Mouse (Mus musculus): Measurements from ENCODE around the gene Nfia.

Nfia gene

DNA sequence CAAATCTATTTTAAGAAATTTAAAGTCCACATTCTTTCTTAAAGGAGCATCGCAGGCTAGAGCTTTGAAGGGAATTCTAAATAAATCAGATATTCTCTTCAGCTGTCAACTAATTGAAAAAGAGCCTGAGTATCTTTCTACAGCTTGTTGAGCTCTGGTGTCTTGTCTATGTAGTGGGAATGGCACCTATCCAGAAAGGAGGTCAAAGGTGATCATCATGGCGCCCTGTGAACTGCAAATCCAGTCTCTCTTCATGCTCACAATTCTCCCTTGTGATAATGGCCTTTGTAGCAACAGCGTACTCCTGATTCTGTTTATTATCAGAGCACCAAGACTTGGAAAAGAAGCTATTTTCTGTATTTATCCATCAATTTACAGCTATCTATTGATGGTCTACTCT is 6.4 kb upstream of the Nfia start:
- DNase-seq (ENCODE audit: low spot score in 2 of 2) = no peak

DNA sequence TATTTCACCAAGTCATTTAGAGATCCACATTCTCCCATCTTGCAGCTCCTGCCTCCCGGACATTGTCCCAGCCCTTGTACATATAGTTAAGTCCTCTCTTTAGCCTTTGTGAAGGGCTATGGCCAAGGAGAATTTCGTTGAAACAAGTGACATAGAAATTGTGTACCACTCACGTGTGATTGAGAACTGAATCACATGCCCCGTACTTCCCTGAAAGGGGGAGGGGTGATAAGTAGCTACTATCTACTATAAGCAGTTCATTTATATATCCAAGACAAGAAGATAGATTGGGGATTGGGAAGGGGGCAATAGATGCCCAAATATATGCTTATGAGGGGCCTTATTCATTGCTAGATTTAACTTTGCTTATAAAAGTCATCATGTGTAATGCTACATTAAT is 5.5 kb upstream of the Nfia start:
- no peak for DNase-seq (ENCODE audit: low spot score in 2 of 2)

DNA sequence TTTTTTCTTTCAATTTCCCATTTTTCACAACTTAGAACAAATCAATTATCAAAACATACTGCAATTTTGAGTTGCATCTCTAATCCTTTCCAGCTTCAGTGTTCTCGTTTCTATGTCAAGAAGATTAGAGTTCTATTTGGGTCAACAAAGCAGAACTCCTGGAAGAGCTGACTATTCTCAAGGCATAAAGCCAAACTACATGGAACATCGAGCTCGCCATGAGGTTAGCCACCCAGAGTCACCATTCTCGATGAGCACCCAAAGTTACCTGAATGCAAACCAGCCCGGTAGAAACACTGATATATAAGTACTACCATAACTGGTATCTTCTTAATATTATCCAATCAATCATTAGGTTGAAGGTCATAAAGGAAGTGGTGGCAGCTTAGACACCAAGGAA is 5.0 kb upstream of the Nfia start:
- no peak for DNase-seq (ENCODE audit: low spot score in 2 of 2)

DNA sequence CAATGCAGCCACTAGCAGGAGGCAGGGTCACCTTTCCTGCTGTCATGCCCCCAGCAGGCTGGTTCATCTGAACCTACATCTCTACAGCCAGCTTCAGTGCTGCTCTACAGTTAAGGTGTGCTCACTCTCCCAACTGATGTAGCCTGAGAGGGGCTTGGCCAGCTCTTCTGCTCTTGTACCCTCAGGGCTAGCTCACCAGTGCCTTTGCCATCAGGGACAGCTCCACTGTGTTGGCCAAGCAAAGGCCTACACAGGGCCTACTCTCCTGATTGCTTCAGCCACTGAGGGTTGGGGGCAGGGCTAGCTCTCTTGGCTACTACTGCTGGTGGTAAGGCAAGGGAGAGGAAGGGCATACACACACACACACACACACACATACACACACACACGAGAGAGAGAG is 2.7 kb upstream of the Nfia start:
- no peak for DNase-seq (ENCODE audit: low spot score in 2 of 2)

DNA sequence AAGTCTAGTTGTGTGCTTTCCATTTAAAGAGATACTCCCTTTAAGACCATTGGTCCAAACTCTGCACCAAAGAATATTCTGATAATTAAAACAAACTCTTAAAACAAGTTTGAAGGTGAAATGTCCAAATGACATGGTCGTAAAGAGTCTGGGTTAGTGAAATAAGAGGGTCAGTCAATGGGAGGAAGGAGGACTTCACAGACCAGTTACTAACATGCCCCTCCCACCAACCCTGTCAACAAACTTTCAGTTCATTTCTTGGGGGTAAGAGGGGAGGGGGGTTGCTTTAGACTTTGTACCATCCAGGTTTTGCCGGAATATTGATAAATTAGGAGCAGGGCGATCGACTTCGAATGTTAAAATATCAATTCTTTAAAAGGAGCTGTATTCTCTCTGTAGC is 1.1 kb upstream of the Nfia start:
- DNase-seq (ENCODE audit: low spot score in 2 of 2) = no peak

DNA sequence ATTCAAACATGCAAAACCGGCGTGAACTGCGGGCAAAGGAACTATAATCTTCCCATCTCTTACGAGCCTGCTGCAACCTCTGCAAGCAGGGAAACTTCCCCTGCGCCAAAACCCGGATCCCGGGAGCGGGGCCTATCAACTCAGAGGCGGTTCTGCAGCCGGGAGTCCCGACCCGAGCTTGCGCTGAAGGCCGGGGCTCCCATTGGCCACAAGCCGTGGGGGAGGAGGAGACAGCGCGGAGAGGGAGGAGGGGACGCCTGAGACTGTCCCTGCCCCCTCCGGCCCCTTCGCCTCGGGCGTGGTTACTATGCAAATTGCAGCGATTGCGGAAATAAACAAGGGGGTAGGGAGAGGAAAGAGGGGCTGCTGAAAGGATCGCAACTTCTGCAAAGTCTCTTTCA is 450 bp upstream of the Nfia start:
- peak; percentile 97 for DNase-seq (ENCODE audit: low spot score in 2 of 2)

DNA sequence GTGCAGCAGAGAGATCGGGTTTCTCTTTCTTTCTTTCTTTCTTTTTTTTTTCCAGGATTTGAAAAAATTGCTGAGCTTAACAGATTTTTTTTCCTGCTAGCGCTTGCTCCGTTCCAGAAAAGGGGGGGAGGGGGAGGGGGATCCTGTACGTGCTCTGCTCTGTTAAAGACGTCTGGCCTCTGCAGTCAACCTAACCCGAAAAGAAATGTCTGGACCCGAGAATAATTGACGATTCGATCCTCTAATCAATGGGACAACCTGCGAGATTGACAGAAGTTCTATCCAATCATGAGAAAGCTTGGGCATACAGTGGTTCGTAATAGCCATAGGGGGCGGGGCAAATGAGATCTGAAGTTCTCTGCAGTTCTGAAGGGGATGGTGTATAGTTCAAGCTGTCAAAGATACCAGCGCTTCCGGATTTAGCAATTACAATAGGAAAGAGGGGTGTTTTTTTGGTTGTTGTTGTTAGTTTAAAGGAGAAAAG is 618 bp downstream of the Nfia start:
- DNase-seq (ENCODE audit: low spot score in 2 of 2) = peak; percentile 94 to 97

DNA sequence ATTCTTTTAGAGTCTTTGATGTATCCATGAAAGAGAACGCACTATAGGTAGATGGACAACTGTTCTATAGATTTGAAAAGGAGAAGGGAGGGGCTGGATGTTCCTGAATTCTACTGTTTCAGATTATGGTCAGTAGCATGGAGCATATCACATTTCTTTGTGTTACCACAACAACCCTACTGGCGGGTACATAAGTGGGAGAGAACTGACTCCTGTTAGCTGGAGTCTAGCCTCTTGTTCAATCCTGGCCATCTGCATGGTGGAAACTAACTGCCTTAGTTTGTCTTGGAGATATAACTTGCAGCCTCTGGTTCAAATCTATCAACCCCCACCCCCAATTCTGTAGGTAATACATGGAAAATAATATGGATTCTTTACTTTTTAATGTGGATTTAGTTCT is 1.3 kb downstream of the Nfia start:
- no peak for DNase-seq (ENCODE audit: low spot score in 2 of 2)

DNA sequence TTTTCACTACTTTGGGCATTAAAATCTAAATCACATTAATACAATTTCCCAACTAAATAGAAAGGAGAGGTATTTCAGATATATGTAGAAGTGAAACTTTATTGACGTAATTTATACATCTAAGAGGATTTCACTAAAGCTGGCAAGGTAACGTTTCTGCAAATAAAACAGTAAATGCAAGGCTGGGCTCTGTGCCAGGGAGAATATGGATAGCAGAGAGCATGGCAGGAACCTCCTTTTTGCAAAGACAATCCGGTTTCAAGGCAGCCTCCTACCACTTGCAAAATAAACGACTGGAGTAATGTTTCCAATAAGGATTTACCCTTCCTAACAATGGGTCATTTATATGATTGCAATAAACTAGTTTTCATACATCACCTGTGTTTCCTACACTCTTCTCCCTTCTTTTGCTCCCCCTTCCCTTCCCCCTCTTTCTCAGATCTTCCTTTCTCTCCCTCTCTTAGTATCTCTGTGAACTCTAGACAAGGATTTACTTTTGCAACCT is 2.0 kb downstream of the Nfia start:
- DNase-seq (ENCODE audit: low spot score in 2 of 2) = peak in 1 of 2 experiments; percentile 38

DNA sequence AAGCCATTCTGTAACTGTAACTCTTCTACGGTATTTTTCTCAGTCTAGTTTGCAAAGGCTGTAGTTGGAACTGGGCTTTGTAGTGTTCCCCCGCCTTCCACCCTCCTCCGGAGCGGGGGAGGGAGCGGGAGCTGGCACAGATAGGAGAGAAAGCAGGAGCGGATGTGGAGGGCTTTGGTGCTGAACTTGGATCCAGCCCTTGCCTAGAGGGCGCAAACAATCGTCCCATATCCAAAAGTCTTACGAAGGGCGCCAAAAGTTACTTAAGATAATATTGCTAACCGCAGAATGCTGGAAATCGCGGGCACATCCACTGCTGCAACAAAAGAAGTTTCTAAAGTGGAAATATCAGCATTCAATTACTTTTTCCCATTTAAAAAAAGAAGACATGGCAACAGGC is 2.5 kb downstream of the Nfia start:
- DNase-seq (ENCODE audit: low spot score in 2 of 2) = peak; percentile 74 to 77

DNA sequence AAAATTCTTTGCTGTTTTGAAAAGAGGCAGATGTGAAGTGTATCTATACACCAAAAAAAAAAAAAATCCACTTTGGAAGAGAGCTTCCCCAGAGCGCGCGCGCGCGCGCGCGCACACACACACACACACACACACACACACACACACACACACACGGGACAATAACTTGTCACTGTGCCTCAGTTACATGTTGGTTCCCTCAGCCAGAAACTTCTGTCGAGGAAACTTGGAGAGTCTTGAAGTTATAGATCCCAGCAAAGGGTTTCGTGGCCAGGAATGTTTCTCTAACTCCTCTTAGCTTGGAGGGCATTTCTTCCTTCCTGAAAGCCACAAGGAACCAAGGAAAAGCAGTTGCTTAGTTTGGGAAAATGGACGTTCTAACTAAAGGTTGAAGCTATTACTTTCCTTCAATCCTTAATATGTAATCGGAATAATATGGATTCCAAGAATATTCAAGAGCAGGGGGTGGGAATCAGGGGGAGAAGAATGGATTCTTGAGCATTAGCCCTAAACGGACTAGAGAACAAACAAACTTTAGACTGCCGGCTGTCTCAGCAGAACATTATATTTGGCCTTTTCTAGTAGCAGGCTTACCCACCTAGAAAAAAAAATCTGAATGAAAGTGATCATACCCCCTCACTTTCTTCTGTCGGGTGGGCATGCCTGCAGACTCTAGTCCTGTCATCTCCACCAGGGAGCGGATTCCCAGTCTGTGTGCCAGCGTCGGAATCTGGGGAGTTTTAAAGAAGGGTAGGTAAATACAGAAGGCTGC is 3.1 kb downstream of the Nfia start:
- no peak for DNase-seq (ENCODE audit: low spot score in 2 of 2)

DNA sequence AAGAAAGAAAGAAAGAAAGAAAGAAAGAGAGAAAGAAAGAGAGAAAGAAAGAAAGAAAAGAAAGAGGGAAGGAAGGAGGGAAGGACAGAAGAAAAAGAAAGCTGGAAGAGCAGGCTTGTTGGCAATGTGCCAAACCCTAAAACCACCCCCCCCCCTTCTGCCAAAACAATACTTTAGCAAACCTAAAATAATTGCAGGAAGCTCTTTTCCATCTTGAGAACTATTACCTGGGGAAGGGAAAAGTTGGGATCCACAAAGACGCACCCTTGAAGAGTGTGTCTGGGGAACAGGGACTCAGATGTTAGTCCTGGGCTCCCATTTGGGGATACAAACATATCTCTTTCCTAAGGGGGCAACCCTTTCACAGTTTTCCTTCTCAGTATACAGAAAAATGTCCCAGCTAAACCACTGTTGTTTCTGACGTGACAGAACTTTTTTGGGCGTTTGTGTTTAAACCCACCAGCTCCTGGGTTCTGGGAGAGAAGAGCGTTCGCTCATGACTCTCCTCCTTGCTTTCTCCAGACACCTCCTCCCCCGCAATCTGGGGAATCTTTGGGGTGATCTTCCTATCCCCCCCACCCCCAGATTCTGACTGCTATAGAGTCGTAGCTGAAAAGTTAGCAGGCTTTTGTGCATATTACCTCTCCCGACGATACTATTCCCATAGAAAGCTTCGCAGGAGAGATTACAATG is 4.0 kb downstream of the Nfia start:
- no peak for DNase-seq (ENCODE audit: low spot score in 2 of 2)

DNA sequence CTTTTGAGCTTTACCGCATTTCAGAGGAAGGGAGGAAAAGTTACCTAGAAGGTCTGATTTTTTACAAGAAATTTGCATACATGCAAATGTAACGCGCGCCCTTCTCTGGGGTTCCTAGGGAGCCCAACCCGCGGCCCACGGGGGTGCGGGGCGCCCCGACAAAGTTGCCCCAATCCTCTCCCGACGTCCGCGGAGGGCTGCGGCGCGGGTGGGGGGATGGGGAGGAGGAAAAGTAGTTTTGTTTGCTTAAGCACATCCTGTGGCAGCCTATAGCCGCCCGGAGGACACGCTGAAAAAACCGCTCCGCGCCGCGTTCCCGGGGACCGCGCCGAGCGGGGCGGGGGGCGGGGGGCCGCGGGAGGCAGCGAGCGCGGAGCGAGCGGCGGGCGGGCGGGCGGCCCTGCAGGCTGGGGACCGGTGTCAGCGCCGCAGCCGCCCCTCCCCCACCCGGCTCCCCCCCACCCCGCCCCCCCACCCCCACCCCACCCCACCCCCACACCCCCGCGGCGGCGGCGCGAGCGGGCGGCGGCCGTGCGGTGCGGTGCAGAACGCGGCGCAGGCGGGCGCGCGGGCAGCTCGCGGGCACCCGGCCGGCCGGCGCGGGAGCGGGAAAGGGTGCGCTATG is 4.7 kb downstream of the Nfia start:
- peak; percentile 59 to 63 for DNase-seq (ENCODE audit: low spot score in 2 of 2)

DNA sequence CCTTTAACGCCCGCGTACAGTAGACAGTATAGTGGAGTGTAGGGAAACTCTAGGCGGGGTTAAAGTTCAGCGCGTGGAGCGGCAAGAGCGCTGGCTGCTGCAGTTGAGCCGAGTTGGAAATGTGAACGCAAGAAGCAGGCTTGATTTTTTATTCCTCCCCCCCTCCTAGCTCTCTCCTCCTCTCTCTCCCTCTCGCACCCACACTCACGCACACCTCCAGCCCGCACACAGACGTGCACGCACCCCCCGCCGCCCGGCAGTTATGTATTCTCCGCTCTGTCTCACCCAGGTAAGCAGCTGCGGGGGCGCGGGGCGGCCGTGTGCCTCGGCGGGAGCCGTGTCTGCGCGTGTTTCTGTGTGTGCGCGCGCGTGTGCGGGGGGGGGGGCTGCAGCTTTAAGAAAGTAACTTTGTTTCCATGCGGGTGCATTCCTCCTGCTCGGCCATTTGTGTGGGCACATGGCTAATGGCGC is 5.2 kb downstream of the Nfia start, which contains the start of gene E130114P18Rik:
Gene E130114P18Rik, minus strand, starts transcription at position 373 of the 471 bp plus-strand sequence.
- DNase-seq (ENCODE audit: low spot score in 2 of 2) = peak; percentile 67 to 76

DNA sequence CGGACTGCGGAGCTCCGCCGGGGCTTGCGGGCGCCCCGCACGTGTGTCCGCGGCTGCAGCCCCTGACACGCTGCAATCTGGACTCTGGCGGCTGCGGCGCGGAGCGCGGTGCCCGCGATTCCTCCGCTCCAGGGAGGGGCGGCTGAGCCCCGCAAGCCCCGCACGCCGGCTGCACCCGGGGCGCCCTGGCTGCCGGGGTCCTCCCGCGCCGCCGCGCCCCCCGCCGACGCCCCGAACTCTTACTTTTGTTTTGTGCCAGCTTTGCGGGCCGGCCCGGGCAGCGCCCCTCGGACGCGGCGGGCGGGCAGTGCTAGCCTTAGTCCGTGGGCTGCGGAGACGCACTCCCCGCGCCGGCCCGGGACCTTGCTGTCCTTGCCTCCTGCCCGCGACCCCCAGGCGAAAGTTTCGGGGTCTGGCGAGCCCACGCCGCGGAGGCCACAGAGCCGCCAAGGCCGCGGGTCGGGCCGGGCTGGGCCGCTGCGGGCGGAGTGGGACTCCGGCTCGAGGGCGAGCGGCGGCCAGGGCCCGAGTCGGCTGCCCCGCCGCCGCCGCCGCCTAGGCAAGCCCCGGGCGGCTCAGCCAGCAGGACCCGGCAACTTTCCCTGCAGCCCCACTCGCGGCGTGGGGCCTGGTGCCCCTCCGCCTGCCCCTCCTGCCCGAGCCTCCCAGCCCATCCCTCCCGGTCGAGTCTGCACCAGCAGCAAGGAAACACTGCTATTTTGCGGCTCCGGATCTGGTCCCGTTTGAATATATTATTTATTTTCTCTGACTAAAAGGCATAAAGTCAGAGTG is 5.9 kb downstream of the Nfia start:
- DNase-seq (ENCODE audit: low spot score in 2 of 2) = no peak

DNA sequence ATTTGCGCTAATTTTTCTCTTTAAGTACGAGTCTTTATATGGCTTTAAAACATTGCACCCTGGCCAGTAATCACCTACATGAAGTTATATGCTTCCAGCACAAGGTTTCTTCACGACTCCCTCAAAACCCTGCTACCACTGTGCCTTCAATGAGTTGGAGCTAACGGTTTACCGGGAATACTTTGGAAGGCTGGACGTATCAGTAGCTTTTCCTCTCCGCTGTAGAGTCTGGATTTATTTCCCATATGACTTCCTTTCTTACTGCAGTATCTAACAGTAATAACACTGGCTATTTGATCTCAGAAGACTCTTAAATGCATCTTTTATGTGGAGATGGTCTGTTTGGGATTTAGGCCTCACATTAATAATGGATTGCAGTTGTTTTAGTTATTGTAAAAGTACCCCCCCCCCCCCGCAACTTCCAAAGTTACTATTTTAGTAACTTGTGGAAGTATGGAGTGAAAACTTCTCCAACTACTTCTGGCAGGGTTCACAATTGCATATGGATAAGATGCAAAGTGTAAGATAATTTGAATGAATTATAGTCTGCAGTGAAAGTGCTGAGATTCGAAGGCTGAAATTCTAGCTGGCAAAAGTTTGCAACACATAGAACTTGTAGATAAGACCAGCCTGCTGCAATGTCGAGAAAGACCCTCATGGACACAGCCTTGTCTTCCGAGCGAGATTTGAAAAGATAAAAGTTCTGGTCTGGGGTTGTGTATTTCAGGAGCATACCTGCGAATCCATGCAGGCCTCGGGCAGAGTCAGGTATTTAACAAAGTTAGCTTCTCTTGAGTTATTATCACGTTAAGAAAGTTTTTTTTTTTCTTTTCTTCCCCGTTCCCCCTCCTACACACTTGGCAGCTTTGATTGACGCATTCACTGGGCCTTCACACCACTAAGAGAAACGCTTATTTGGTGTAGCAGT is 6.7 kb downstream of the Nfia start:
- no peak for DNase-seq (ENCODE audit: low spot score in 2 of 2)

DNA sequence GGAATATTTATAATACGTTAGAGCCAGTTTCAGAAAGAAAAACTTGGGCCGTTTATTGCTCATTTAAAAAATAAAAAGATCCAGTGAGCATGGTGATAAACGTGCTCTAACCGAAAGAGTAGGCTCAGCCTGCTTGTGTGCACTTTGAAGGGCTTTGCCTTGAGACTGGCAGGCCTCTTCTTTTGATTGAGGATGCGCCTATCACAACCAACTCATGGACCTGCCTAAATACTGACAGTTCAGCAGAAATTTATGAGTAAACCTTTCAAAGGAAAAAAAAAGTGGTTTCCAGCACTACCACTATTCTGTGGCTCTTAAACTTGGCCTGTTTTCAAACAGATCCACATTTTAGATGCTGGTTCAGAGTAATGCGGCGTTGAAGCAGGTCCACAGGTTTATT is 7.5 kb downstream of the Nfia start:
- DNase-seq (ENCODE audit: low spot score in 2 of 2) = no peak

DNA sequence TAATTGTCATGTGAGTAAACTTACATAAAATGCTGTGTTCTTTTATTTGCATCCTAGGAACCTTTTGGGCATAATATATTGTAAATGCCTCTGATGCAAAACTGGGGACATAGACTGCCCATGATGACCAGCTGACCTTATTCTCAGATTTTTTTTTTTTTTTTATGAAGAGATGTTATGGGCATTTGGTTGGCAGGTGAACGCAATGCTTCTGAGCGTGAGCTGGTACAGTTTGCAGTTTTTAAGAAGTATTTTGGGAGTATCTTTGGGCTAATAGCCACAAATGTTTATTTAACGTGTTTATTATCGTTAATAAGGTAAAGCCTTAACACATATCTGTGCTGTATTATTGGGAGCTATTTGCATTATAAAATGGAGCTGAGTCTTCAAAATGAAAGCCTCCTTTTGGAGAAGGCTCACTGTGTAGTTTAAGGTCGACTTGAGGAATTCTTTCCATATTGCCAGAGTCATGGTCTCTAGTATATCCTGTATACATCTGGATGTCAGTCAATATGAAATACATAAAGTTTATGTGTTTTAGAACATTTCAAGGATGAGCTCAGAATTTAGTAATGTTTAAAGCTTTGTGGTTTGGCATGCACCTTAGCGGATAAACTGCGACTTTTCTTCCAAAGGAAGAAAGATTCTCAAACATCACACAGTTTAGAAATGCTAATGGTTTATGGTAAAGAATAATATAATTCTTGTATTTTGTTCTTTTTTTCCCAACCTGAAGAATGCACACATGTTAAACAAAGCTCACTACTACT is 8.3 kb downstream of the Nfia start:
- no peak for DNase-seq (ENCODE audit: low spot score in 2 of 2)

DNA sequence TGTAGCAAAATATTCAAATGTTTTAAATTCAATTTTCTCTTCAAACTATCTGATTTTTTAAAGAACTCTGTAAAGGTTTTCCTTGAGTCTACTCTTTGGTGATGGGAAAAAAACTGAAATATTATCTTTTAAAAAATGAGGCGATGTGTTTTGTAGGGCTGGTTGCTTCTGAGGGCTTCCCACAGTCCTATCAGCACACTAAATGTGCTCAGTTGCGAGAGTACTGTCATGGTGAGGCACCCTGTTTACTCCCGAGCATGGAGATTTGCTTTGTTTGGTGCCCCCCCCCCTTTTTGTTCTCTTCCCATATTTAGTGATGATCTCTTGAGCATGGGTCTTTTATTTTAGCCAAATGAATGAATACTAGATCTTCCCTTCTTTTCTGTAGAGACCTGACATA is 9.5 kb downstream of the Nfia start:
- no peak for DNase-seq (ENCODE audit: low spot score in 2 of 2)

DNA sequence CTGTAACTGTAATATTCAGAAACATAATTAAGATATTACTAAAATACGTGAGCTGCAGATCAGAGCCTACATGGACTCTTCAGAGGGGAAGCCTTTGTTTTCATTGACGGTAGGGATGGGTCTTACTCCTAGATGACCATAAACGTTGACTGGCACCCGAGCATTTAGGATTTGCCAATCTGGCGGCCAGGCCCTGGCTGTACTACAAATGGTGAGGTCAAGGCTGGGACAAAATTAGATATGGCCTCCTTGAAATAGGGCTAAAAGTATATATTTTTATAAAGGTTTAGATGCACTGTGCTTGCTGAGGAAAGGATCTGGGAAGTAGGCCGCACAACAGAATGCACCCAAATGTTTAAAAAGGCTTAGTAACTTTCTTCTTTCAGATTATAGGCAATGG is 10.0 kb downstream of the Nfia start:
- DNase-seq (ENCODE audit: low spot score in 2 of 2) = no peak

Data from right cerebral cortex, postnatal 10 days (tissue).